Mouse (Mus musculus) G1E (cell line): ENCODE data around the gene Cd164. TPM values are rescaled to one million over a fixed set of nuclear protein-coding genes. Genes with fewer than 3 reads are reported as not detected.

Experiments
- ATAC-seq: 2 replicates; pipeline ENCODE4 v1.8.0; 2016; ENCODE audit warnings: mild to moderate bottlenecking; ENCODE audit not compliant: insufficient number of reproducible peaks, poor library complexity, low FRiP score, severe bottlenecking; ENCODE audit errors: extremely low read depth
- DNase-seq: peaks from one replicate; pipeline ENCODE4 v3.0.0; 2012; ENCODE audit warnings: low spot score
- H3K27me3 ChIP-seq: 2 replicates; pipeline ENCODE4 v1.6.1; 2012; ENCODE audit warnings: mild to moderate bottlenecking, low read length, inconsistent platforms; ENCODE audit not compliant: insufficient read depth
- H3K36me3 ChIP-seq: replicated peaks from 2 replicates; pipeline ENCODE3; 2012; ENCODE audit warnings: mild to moderate bottlenecking, inconsistent platforms
- H3K4me1 ChIP-seq: 2 replicates; pipeline ENCODE4 v1.6.1; 2012; ENCODE audit warnings: low read depth, low read length, inconsistent platforms, mixed read lengths; ENCODE audit not compliant: insufficient read depth
- H3K4me3 ChIP-seq: 2 replicates; pipeline ENCODE4 v1.5.1; 2012; ENCODE audit warnings: low read depth, mild to moderate bottlenecking, inconsistent platforms, low read length, moderate library complexity, mixed read lengths
- H3K9me3 ChIP-seq: replicated peaks from 2 replicates; pipeline ENCODE4 v1.6.1; 2012; ENCODE audit warnings: inconsistent platforms
- CTCF ChIP-seq: IDR thresholded peaks from 2 replicates; pipeline ENCODE4 v1.5.1; 2012; ENCODE audit warnings: low read depth, low read length, inconsistent platforms, mixed read lengths
- GATA1 ChIP-seq: IDR thresholded peaks from 2 replicates; pipeline ENCODE4 v1.6.1; 2012; ENCODE audit warnings: borderline replicate concordance, low read length, inconsistent platforms, mixed read lengths
- GATA2 ChIP-seq: IDR thresholded peaks from 2 replicates; pipeline ENCODE4 v1.6.1; 2012; ENCODE audit warnings: low read depth, low read length, inconsistent platforms, borderline replicate concordance
- POLR2AphosphoS5 ChIP-seq: IDR thresholded peaks from 2 replicates; pipeline ENCODE4 v1.6.1; 2012; ENCODE audit warnings: low read depth, low read length, inconsistent platforms; ENCODE audit not compliant: insufficient replicate concordance
- TAL1 ChIP-seq: conservative IDR thresholded peaks from 2 replicates; pipeline ENCODE4 v1.6.1; 2012; ENCODE audit warnings: low read depth, low read length, inconsistent platforms, mixed read lengths
- polyA plus RNA-seq: library from polyadenylated mRNA; stranded (reverse); fragments of >175 nt; gene quantifications from 2 replicates; pipeline ENCODE4 v1.2.3, GENCODE M21; 2012
- total RNA-seq, 2 experiments: library from RNA; stranded (forward) in 1 of 2; stranded (reverse) in 1 of 2; fragments of 200-1000 nt in 1 of 2; fragments of >200 nt in 1 of 2; fragmentation: Nextera tagmentation in 1 of 2; gene quantifications; 2 replicates each; pipeline ENCODE4 v1.2.3; 2014 to 2017

Cd164 gene
- total RNA-seq (2014; fragmentation: Nextera tagmentation) (127 and 140 TPM in 2 replicates), total RNA-seq (2017) (90.8 and 106 TPM in 2 replicates), polyA plus RNA-seq (156 and 183 TPM in 2 replicates)

- DNase-seq = peak; percentile 82
- TF ChIP-seq TAL1 = no peak
- no peak for TF ChIP-seq POLR2AphosphoS5
- TF ChIP-seq GATA1 = no peak
- TF ChIP-seq GATA2 = no peak
- no peak for TF ChIP-seq CTCF
- peak within 1 kb of the TSS; percentile 96 for H3K4me3 ChIP-seq
- H3K27me3 ChIP-seq = no peaks in the 10 kb centered on the region; the same call in 1 of the 2 replicates
- no peaks in the 10 kb centered on the region for H3K9me3 ChIP-seq
- peaks cover 18% of the 10 kb centered on the region for H3K36me3 ChIP-seq
- ATAC-seq = peak; percentile 77
- peaks cover 29% of the 10 kb centered on the region for H3K4me1 ChIP-seq
Measured at GRCm38 (mm10) chr10:41518981-41519618, at the start of gene Cd164. TSS of gene Cd164 (plus strand) at chr10:41519414.

DNA sequence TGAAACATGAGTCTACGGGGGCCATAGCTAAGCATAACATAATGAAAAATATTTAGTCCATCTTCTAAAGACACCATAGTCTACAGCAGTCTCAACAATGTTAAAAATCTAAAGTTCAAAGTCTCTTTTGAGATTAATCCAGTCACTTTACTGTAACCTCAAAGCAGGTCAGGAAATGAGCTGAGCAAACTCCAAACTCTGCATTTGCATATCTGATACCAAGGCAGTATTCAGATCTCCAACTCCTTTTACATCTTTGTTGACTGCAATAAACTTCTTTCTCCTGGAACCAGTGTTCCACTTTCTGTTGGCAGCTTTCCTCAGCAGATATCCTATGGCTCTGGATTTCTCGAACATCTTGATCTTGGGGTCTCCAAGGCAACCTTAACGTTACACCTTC, 48.5 kb upstream of the Cd164 start:
- DNase-seq (no peak), ATAC-seq (no peak)
- Histone ChIP-seq H3K9me3 (no peaks in the 10 kb centered on the region), H3K27me3 (no peaks in the 10 kb centered on the region), H3K4me3 (no peak overlapping the region), H3K4me1 (peaks cover 42% of the 10 kb centered on the region), H3K36me3 (peaks cover 15% of the 10 kb centered on the region)
- TF ChIP-seq GATA1 (no peak), POLR2AphosphoS5 (no peak), CTCF (no peak), TAL1 (no peak), GATA2 (no peak)

- peaks cover 4% of the 10 kb centered on the region for H3K36me3 ChIP-seq
- TF ChIP-seq CTCF (no peak), TAL1 (no peak), POLR2AphosphoS5 (no peak), GATA1 (no peak), GATA2 (no peak)
- ATAC-seq = no peak
- no peak for DNase-seq
- H3K27me3 ChIP-seq = no peaks in the 10 kb centered on the region
- no peaks in the 10 kb centered on the region for H3K9me3 ChIP-seq
- no peak overlapping the region for H3K4me3 ChIP-seq
- peaks cover 61% of the 10 kb centered on the region for H3K4me1 ChIP-seq
Measured at GRCm38 (mm10) chr10:41472534-41472933, 46.7 kb upstream of the Cd164 start.

- H3K36me3 ChIP-seq = peaks cover 7% of the 10 kb centered on the region
- ATAC-seq = no peak
- no peak for TF ChIP-seq GATA2
- TF ChIP-seq POLR2AphosphoS5 = no peak
- no peak for TF ChIP-seq GATA1
- TF ChIP-seq CTCF = no peak
- TF ChIP-seq TAL1 = no peak
- H3K4me3 ChIP-seq = peak overlapping the region; percentile 18; the same call in 1 of the 2 replicates
- DNase-seq = no peak
- no peaks in the 10 kb centered on the region for H3K27me3 ChIP-seq
- peaks cover 66% of the 10 kb centered on the region for H3K4me1 ChIP-seq
- H3K9me3 ChIP-seq = no peaks in the 10 kb centered on the region
Measured at GRCm38 (mm10) chr10:41472962-41473481, 46.2 kb upstream of the Cd164 start.

DNA sequence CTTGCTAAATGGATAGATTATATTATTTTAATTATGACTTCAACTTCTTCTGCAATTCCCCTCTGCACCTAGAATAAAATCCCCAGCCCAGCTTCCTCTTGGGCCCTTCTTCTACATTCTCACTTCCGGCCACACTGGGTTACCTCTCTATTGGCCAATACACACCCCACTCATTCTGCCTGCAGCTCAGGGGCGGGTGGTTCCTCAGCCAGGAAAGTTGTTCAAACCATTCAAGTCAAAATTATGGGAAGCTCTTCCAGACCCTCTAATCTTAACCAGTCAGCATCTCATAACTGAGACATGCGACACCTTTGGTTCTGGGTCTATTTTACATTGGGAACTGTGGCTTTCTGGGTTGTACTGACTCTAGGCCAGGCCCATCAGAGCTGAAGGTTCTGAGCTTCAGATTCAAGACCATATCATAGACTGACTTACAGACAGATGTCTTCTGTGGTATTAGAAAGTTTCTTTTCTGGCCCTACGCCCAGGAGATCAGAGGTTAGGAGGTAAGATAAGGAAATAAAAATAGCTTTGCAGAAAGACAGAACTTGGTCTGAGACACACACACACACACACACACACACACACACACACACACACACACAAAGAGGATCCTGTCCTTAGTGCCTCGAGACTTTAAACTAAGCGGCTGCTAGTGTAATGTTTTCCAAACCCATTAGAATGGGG, 45.3 kb upstream of the Cd164 start:
- Histone ChIP-seq H3K9me3 (no peaks in the 10 kb centered on the region), H3K36me3 (peaks cover 13% of the 10 kb centered on the region), H3K4me3 (no peak overlapping the region), H3K4me1 (peaks cover 74% of the 10 kb centered on the region), H3K27me3 (no peaks in the 10 kb centered on the region)
- peak; percentile 29; the same call in 1 of the 2 replicates for ATAC-seq
- no peak for TF ChIP-seq TAL1
- DNase-seq = peak; percentile 70

DNA sequence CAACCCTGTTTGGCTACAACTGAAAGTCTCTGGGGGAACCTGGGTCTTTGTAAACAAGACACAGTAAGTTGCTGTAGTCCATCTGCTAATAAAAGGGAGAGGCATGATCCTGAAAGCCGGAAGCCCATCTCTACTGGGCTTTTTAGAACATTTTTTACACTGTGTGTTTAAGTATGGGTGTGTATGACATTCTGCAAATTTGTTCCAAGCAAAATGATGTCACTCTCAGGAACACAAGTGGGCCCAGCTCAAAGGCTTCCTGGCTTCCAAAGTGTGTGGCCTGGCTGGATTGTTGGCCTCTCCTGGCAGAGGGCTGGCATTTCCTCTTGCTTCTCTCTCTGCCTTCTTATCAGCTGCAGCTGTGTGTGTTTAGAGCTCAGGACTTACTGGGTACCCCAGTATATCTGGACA, 44.2 kb upstream of the Cd164 start:
- no peaks in the 10 kb centered on the region for H3K9me3 ChIP-seq
- H3K4me1 ChIP-seq = peaks cover 83% of the 10 kb centered on the region
- no peaks in the 10 kb centered on the region for H3K27me3 ChIP-seq
- H3K4me3 ChIP-seq = peak overlapping the region; percentile 34; the same call in 1 of the 2 replicates
- ATAC-seq (no peak), DNase-seq (no peak)
- TF ChIP-seq GATA1 (no peak), GATA2 (no peak), TAL1 (no peak), CTCF (no peak), POLR2AphosphoS5 (no peak)
- peaks cover 24% of the 10 kb centered on the region for H3K36me3 ChIP-seq
